Mouse (Mus musculus): ENCODE results near the gene Kcnh1. TPM values are rescaled to one million over a fixed set of nuclear protein-coding genes. Genes with fewer than 3 reads are reported as not detected.

The Kcnh1 gene
- total RNA-seq, 2 experiments from 2014 or later = not detected

- peak; percentile 82 for ATAC-seq (replicated peaks; ENCODE audit: low FRiP score, low TSS enrichment, poor library complexity, severe bottlenecking)
These were observed 121.4 kb downstream of the Kcnh1 start for GRCm38 (mm10) chr1:192311851-192312438.

- ATAC-seq (replicated peaks; ENCODE audit: low FRiP score, low TSS enrichment, poor library complexity, severe bottlenecking) = no peak
These were observed 121.9 kb downstream of the Kcnh1 start for GRCm38 (mm10) chr1:192312446-192312845.

GRCm38 (mm10) chr1:192312998-192313397, 122.4 kb downstream of the Kcnh1 start:
- no peak for ATAC-seq (replicated peaks; ENCODE audit: low FRiP score, low TSS enrichment, poor library complexity, severe bottlenecking)

GRCm38 (mm10) chr1:192313571-192313972, 123.0 kb downstream of the Kcnh1 start:
- no peak for ATAC-seq (replicated peaks; ENCODE audit: low FRiP score, low TSS enrichment, poor library complexity, severe bottlenecking)

- ATAC-seq (replicated peaks; ENCODE audit: low FRiP score, low TSS enrichment, poor library complexity, severe bottlenecking) = no peak
These were observed 123.5 kb downstream of the Kcnh1 start for GRCm38 (mm10) chr1:192314044-192314443.

- ATAC-seq (replicated peaks; ENCODE audit: low FRiP score, low TSS enrichment, poor library complexity, severe bottlenecking) = no peak
These were observed 125.0 kb downstream of the Kcnh1 start for GRCm38 (mm10) chr1:192315392-192316070.

GRCm38 (mm10) chr1:192324223-192324622, 133.6 kb downstream of the Kcnh1 start:
- ATAC-seq (replicated peaks; ENCODE audit: low FRiP score, low TSS enrichment, poor library complexity, severe bottlenecking) = no peak

GRCm38 (mm10) chr1:192327052-192327451, 136.5 kb downstream of the Kcnh1 start:
- ATAC-seq (replicated peaks; ENCODE audit: low FRiP score, low TSS enrichment, poor library complexity, severe bottlenecking) = no peak

GRCm38 (mm10) chr1:192331207-192331606, 140.6 kb downstream of the Kcnh1 start:
- ATAC-seq (replicated peaks; ENCODE audit: low FRiP score, low TSS enrichment, poor library complexity, severe bottlenecking) = no peak

GRCm38 (mm10) chr1:192336029-192336428, 145.5 kb downstream of the Kcnh1 start:
- ATAC-seq (replicated peaks; ENCODE audit: low FRiP score, low TSS enrichment, poor library complexity, severe bottlenecking) = no peak

GRCm38 (mm10) chr1:192339361-192340077, 148.9 kb downstream of the Kcnh1 start:
- ATAC-seq (replicated peaks; ENCODE audit: low FRiP score, low TSS enrichment, poor library complexity, severe bottlenecking) = no peak

GRCm38 (mm10) chr1:192341774-192342173, 151.2 kb downstream of the Kcnh1 start:
- no peak for ATAC-seq (replicated peaks; ENCODE audit: low FRiP score, low TSS enrichment, poor library complexity, severe bottlenecking)

GRCm38 (mm10) chr1:192343996-192344395, 153.4 kb downstream of the Kcnh1 start:
- no peak for ATAC-seq (replicated peaks; ENCODE audit: low FRiP score, low TSS enrichment, poor library complexity, severe bottlenecking)

- ATAC-seq (replicated peaks; ENCODE audit: low FRiP score, low TSS enrichment, poor library complexity, severe bottlenecking) = no peak
These were observed 156.8 kb downstream of the Kcnh1 start for GRCm38 (mm10) chr1:192347327-192347726.

- no peak for ATAC-seq (replicated peaks; ENCODE audit: low FRiP score, low TSS enrichment, poor library complexity, severe bottlenecking)
These were observed 165.7 kb downstream of the Kcnh1 start for GRCm38 (mm10) chr1:192356231-192356630.

- ATAC-seq (replicated peaks; ENCODE audit: low FRiP score, low TSS enrichment, poor library complexity, severe bottlenecking) = no peak
These were observed 168.6 kb downstream of the Kcnh1 start for GRCm38 (mm10) chr1:192359212-192359611.

- no peak for ATAC-seq (replicated peaks; ENCODE audit: low FRiP score, low TSS enrichment, poor library complexity, severe bottlenecking)
These were observed 177.8 kb downstream of the Kcnh1 start for GRCm38 (mm10) chr1:192368336-192368735.

- ATAC-seq (replicated peaks; ENCODE audit: low FRiP score, low TSS enrichment, poor library complexity, severe bottlenecking) = no peak
These were observed 181.5 kb downstream of the Kcnh1 start for GRCm38 (mm10) chr1:192371943-192372614.

GRCm38 (mm10) chr1:192378546-192379075, 188.0 kb downstream of the Kcnh1 start:
- ATAC-seq (replicated peaks; ENCODE audit: low FRiP score, low TSS enrichment, poor library complexity, severe bottlenecking) = no peak

GRCm38 (mm10) chr1:192380596-192381041, 190.0 kb downstream of the Kcnh1 start:
- ATAC-seq (replicated peaks; ENCODE audit: low FRiP score, low TSS enrichment, poor library complexity, severe bottlenecking) = no peak
